Mouse (Mus musculus) megakaryocyte, embryonic 14.5 days (primary cell): Measurements from ENCODE around the gene Tpp1.

ENCODE experiments used
- FLI1 ChIP-seq: IDR thresholded peaks from 2 replicates; pipeline ENCODE4 v1.6.1; 2012; ENCODE audit warnings: low read length, inconsistent platforms, mixed read lengths
- GATA1 ChIP-seq: IDR thresholded peaks from 3 replicates; pipeline ENCODE4 v1.6.1; 2012; ENCODE audit warnings: mixed read lengths, low read length, inconsistent platforms, borderline replicate concordance

DNA sequence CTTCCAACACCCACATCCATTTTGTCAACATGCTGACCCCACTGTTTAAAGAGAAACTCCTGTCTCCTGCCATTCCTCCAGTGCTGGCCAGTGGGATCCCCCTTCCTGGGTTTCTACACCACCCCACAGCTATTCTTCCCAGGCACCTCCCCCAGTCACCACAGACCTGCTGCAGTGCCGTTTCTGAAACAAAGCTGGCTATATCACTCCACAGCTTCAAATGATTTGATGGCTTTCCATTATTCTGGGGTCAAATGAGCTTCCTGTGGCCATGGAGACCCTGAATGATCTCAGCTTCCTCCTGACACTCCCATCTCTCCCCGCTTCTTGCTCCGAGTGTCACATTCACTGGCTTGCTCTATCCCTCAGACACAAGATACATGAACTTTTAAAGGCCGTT, 32.5 kb upstream of the Tpp1 start:
- no peak for TF ChIP-seq GATA1
- no peak for TF ChIP-seq FLI1
